Mouse (Mus musculus) 416B (cell line): Measurements from ENCODE around the gene Slc5a3.

Experiments used
- DNase-seq: peaks from one replicate; pipeline ENCODE4 v3.0.0; 2011; ENCODE audit warnings: low read depth

Gene Slc5a3

GRCm38 (mm10) chr16:92120899-92121531 lies 62.9 kb downstream of the Slc5a3 start:
- DNase-seq = no peak

- no peak for DNase-seq
Measured at GRCm38 (mm10) chr16:92127226-92127625, 69.1 kb downstream of the Slc5a3 start.

- no peak for DNase-seq
Measured at GRCm38 (mm10) chr16:92127666-92128065, 69.5 kb downstream of the Slc5a3 start.

GRCm38 (mm10) chr16:92129843-92130242 lies 71.7 kb downstream of the Slc5a3 start:
- DNase-seq = no peak

- DNase-seq = no peak
Measured at GRCm38 (mm10) chr16:92132511-92132910, 74.4 kb downstream of the Slc5a3 start.

GRCm38 (mm10) chr16:92134148-92134764 lies 76.1 kb downstream of the Slc5a3 start:
- DNase-seq = no peak

GRCm38 (mm10) chr16:92136275-92136674 lies 78.2 kb downstream of the Slc5a3 start:
- no peak for DNase-seq
